Mouse (Mus musculus) layer of hippocampus, adult 9-10 months (tissue): ENCODE data around the gene Gbp2b.
"Not testable (repeated sequence)": the region's sequence is repeated elsewhere in the genome, so short reads cannot be mapped to it uniquely, and the experiment has no call there.

Source experiments
- DNase-seq: peaks from one replicate; pipeline ENCODE4 v3.0.0; 2022; ENCODE audit warnings: low spot score

Gene Gbp2b

GRCm38 (mm10) chr3:142620956-142621562 lies 26.4 kb downstream of the Gbp2b start:
- no peak for DNase-seq

- no peak for DNase-seq
Observed at GRCm38 (mm10) chr3:142630385-142630784, 35.7 kb downstream of the Gbp2b start.

GRCm38 (mm10) chr3:142640201-142640600 lies 45.6 kb downstream of the Gbp2b start:
- no peak for DNase-seq

GRCm38 (mm10) chr3:142645949-142646348 lies 51.3 kb downstream of the Gbp2b start:
- DNase-seq, result peak; percentile 37

- DNase-seq, result not testable (repeated sequence)
Observed at GRCm38 (mm10) chr3:142647836-142648235, 53.2 kb downstream of the Gbp2b start.

- DNase-seq, result no peak
Observed at GRCm38 (mm10) chr3:142650205-142650604, 55.6 kb downstream of the Gbp2b start.

GRCm38 (mm10) chr3:142664723-142665122 lies 70.1 kb downstream of the Gbp2b start:
- DNase-seq, result no peak
